Mouse (Mus musculus) cortical plate, adult 2 months (tissue): ENCODE data around the gene Kank1.

Experiments
- CTCF ChIP-seq: fragments of 200-500 bp; IDR thresholded peaks from 2 replicates; pipeline ENCODE4 v1.5.1; 2011; ENCODE audit warnings: mild to moderate bottlenecking, control low read depth, low read length; ENCODE audit not compliant: insufficient read depth; ENCODE audit errors: extremely low read depth
- POLR2A ChIP-seq: fragments of 200-500 bp; IDR thresholded peaks from 2 replicates; pipeline ENCODE4 v1.6.1; 2011; ENCODE audit warnings: mild to moderate bottlenecking, low read length, control low read depth; ENCODE audit not compliant: insufficient read depth; ENCODE audit errors: extremely low read depth

DNA sequence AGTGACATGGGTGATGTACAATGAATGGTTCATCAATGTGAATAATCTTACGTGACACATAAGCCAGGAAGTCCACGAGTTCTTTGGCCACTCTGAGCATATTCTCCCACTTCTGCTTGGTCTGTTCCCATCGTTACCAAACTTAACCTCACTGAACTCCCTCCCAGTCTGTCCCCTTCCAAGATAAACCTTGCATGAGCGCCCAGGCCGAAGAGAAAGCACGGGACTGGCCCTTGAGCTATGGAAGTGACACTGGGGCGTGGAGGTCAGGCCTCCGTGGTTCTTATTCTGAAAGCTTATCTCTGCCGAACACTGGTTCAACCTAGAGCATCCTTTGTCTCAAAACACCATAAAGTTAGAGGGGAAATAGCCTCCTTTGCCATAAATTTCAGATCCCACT lies 194.7 kb downstream of the Kank1 start:
- TF ChIP-seq CTCF (no peak), POLR2A (no peak)
